ENCODE assay signal across 8 mouse cellular contexts in the genomic region with DNA sequence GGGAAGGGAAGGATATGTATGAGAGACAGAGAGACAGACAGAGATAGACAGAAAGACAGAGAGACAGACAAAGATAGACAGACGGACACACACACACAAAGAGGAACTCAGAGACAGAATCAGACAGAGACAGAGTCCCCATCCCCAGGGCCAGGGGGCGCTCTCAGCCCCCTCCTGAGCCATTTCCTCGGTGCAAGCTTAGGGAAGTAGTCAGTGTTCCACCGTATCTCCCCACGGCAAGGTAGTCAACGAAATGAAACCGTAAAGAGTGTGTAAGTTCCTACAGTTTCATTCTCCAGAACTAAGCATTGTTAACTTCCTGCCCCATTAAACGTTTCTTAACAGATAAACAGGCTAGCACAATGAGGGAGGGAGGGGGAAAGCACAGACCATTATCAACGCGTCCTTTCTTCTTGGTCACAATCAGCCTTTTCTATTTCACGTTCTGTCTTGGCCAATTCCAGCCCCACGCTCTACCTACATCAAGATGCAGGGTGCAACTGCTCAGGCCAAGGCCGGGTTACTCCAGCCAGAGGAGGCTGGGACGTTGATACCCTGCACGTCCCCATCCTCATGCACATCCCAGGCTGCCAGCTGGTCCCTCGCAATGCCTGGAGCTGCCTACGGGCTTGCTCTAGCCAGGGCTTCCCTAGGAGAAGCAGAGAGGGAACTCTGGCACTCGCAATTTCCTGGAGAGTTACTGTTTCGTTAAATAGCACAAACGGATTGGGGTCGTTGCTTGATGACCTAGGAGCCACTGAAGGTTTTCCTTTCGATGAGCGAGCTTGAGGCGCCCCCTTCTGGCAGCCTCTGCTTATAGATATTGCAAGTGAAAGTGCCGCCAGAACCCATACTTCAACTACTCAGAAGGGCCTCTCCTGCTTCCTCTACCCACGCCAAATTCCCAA. TPM values are rescaled to one million over a fixed set of nuclear protein-coding genes. Genes with fewer than 3 reads are reported as not detected.
DNase-seq lines count a peak whose midpoint lies in the region; ATAC-seq and TF ChIP-seq lines count a peak whose summit lies in the region.

No protein-coding gene starts in this region.

- H3K27me3 ChIP-seq in erythroblast, embryonic 14.5 days (ENCODE audit: control insufficient read depth): peaks cover 3% of the 10 kb centered on the region
- H3K27me3 ChIP-seq in heart, embryonic 13.5 days (replicated peaks): no peaks in the 10 kb centered on the region
- no peaks in the 10 kb centered on the region for H3K27me3 ChIP-seq in kidney, postnatal 0 days (ENCODE audit: insufficient read depth, low read length)
- 0 out of 2 replicates have a peak, but pooled peaks cover 4% of the 10 kb centered on the region for H3K27me3 ChIP-seq in liver, embryonic 12.5 days (replicated peaks)
- H3K27me3 ChIP-seq in splenic B cell, adult 2 months (ENCODE audit: control insufficient read depth, insufficient read depth, low read length, poor library complexity, severe bottlenecking): no peaks in the 10 kb centered on the region

- 5% methylated on average over 26 of the region's 26 CpGs for WGBS in heart, embryonic 13.5 days
- WGBS in kidney, postnatal 0 days: 5% methylated on average over 26 of the region's 26 CpGs
- 2% methylated on average over 26 of the region's 26 CpGs for WGBS in liver, embryonic 12.5 days (ENCODE audit: insufficient replicate concordance)

- no peaks in the 10 kb centered on the region for H3K9me3 ChIP-seq in erythroblast, embryonic 14.5 days (ENCODE audit: control insufficient read depth, low read length)
- no peaks in the 10 kb centered on the region for H3K9me3 ChIP-seq in heart, embryonic 13.5 days
- H3K9me3 ChIP-seq in kidney, postnatal 0 days (replicated peaks; ENCODE audit: low read length): no peaks in the 10 kb centered on the region
- H3K9me3 ChIP-seq in liver, embryonic 12.5 days (replicated peaks): no peaks in the 10 kb centered on the region

- H3K36me3 ChIP-seq in erythroblast, embryonic 14.5 days (ENCODE audit: control insufficient read depth): no peaks in the 10 kb centered on the region
- no peaks in the 10 kb centered on the region for H3K36me3 ChIP-seq in heart, embryonic 13.5 days
- H3K36me3 ChIP-seq in kidney, postnatal 0 days (ENCODE audit: insufficient read depth, low read length): no peaks in the 10 kb centered on the region
- H3K36me3 ChIP-seq in liver, embryonic 12.5 days: no peaks in the 10 kb centered on the region
- H3K36me3 ChIP-seq in splenic B cell, adult 2 months (ENCODE audit: control insufficient read depth, insufficient read depth, low read length, poor library complexity, severe bottlenecking): no peaks in the 10 kb centered on the region

- no peak overlapping the region for H3K27ac ChIP-seq in heart, embryonic 13.5 days (replicated peaks)
- H3K27ac ChIP-seq in kidney, postnatal 0 days: no peak overlapping the region
- H3K27ac ChIP-seq in liver, embryonic 12.5 days: no peak overlapping the region

- peak; percentile 79 for TF ChIP-seq CTCF in kidney, postnatal 0 days (IDR thresholded peaks at IDR 0.05; ENCODE audit: low read depth)

- ATAC-seq in CD4-positive, CD25-positive, alpha-beta regulatory T cell, adult 4 months: peak; percentile 87
- peak; percentile 25; the same call in 1 of the 2 replicates for ATAC-seq in heart, embryonic 13.5 days (ENCODE audit: extremely low read depth, insufficient number of reproducible peaks, low FRiP score, low TSS enrichment)
- ATAC-seq in kidney, postnatal 0 days (replicated peaks; ENCODE audit: low FRiP score, low read depth): no peak; the same call in 1 of the 2 replicates
- ATAC-seq in liver, embryonic 12.5 days: peak; percentile 70

- peak overlapping the region; percentile 72 for H3K9ac ChIP-seq in heart, embryonic 13.5 days
- peak overlapping the region; percentile 40; the same call in 1 of the 2 replicates for H3K9ac ChIP-seq in kidney, postnatal 0 days (ENCODE audit: low read depth, low read length)
- peak overlapping the region; percentile 61 for H3K9ac ChIP-seq in liver, embryonic 12.5 days

- H3K4me3 ChIP-seq in erythroblast, embryonic 14.5 days (replicated peaks): peak overlapping the region; percentile 59
- peak overlapping the region; percentile 55 for H3K4me3 ChIP-seq in heart, embryonic 13.5 days
- H3K4me3 ChIP-seq in kidney, postnatal 0 days (replicated peaks; ENCODE audit: low read depth, low read length): peak overlapping the region; percentile 44
- peak overlapping the region; percentile 62 for H3K4me3 ChIP-seq in liver, embryonic 12.5 days

- H3K4me2 ChIP-seq in heart, embryonic 13.5 days: peak overlapping the region; percentile 93
- peak overlapping the region; percentile 89 for H3K4me2 ChIP-seq in kidney, postnatal 0 days (ENCODE audit: low read length)
- peak overlapping the region; percentile 95 for H3K4me2 ChIP-seq in liver, embryonic 12.5 days

- peak; percentile 32 for DNase-seq in brain, embryonic 18.5 days (ENCODE audit: low read depth, low spot score)
- peak; percentile 87 for DNase-seq in kidney, postnatal 0 days (ENCODE audit: low spot score)
- DNase-seq in naive thymus-derived CD4-positive, alpha-beta T cell, adult 2 months (ENCODE audit: low read depth): peak; percentile 93
- DNase-seq in splenic B cell, adult 2 months (ENCODE audit: low read depth, low spot score): peak; percentile 91

- H3K4me1 ChIP-seq in erythroblast, embryonic 14.5 days (ENCODE audit: control insufficient read depth): peaks cover 10% of the 10 kb centered on the region
- H3K4me1 ChIP-seq in heart, embryonic 13.5 days: peaks cover 9% of the 10 kb centered on the region
- 0 out of 2 replicates have a peak, but pooled peaks cover 6% of the 10 kb centered on the region for H3K4me1 ChIP-seq in kidney, postnatal 0 days (replicated peaks; ENCODE audit: insufficient read depth, low read length)
- peaks cover 13% of the 10 kb centered on the region for H3K4me1 ChIP-seq in liver, embryonic 12.5 days

RNA-seq across cellular contexts. Expression of a gene that starts 20.6 kb away (rescaled TPM):
- polyA plus RNA-seq in CD4-positive, CD25-positive, alpha-beta regulatory T cell, adult 4 months (2017; shearing (Covaris generic)): 10 to 100 TPM; 21.4 to 28.3 TPM
- polyA plus RNA-seq in erythroblast, embryonic 14.5 days (2012): 0.01 and 0.02 TPM in 2 replicates
- 7.1 and 7.3 TPM in 2 replicates for polyA plus RNA-seq in heart, embryonic 13.5 days (2015; fragmentation: Nextera tagmentation; extraction: Ambion mirVana)
- 12.6 and 14.5 TPM in 2 replicates for polyA plus RNA-seq in kidney, postnatal 0 days (2015; fragmentation: Nextera tagmentation; extraction: Ambion mirVana)
- 5.8 and 6.0 TPM in 2 replicates for polyA plus RNA-seq in liver, embryonic 12.5 days (2016; fragmentation: Nextera tagmentation; extraction: Ambion mirVana)

RNA-seq across cellular contexts. Expression of a gene that starts 36.2 kb away (rescaled TPM):
- 1 to 10 TPM; 4.5 to 7.3 TPM for polyA plus RNA-seq in CD4-positive, CD25-positive, alpha-beta regulatory T cell, adult 4 months (2017; shearing (Covaris generic))
- not detected in 2 replicates for polyA plus RNA-seq in erythroblast, embryonic 14.5 days (2012)
- polyA plus RNA-seq in heart, embryonic 13.5 days (2015; fragmentation: Nextera tagmentation; extraction: Ambion mirVana): 0.80 and 1.4 TPM in 2 replicates
- 5.2 and 5.8 TPM in 2 replicates for polyA plus RNA-seq in kidney, postnatal 0 days (2015; fragmentation: Nextera tagmentation; extraction: Ambion mirVana)
- 2.2 and 2.3 TPM in 2 replicates for polyA plus RNA-seq in liver, embryonic 12.5 days (2016; fragmentation: Nextera tagmentation; extraction: Ambion mirVana)

RNA-seq across cellular contexts. Expression of a gene that starts 36.3 kb away (rescaled TPM):
- 10 to 100 TPM; 80.6 to 94.4 TPM for polyA plus RNA-seq in CD4-positive, CD25-positive, alpha-beta regulatory T cell, adult 4 months (2017; shearing (Covaris generic))
- polyA plus RNA-seq in erythroblast, embryonic 14.5 days (2012): 0.29 and 0.39 TPM in 2 replicates
- polyA plus RNA-seq in heart, embryonic 13.5 days (2015; fragmentation: Nextera tagmentation; extraction: Ambion mirVana): 71.5 and 73.8 TPM in 2 replicates
- 87.8 and 91.8 TPM in 2 replicates for polyA plus RNA-seq in kidney, postnatal 0 days (2015; fragmentation: Nextera tagmentation; extraction: Ambion mirVana)
- polyA plus RNA-seq in liver, embryonic 12.5 days (2016; fragmentation: Nextera tagmentation; extraction: Ambion mirVana): 47.5 and 48.8 TPM in 2 replicates

RNA-seq across cellular contexts. Expression of a gene that starts 53.5 kb away (rescaled TPM):
- polyA plus RNA-seq in CD4-positive, CD25-positive, alpha-beta regulatory T cell, adult 4 months (2017; shearing (Covaris generic)): not detected
- polyA plus RNA-seq in erythroblast, embryonic 14.5 days (2012): 0.08 TPM in 1 of 2 replicates, not detected in the other
- 18.2 and 18.4 TPM in 2 replicates for polyA plus RNA-seq in heart, embryonic 13.5 days (2015; fragmentation: Nextera tagmentation; extraction: Ambion mirVana)
- 439 and 476 TPM in 2 replicates for polyA plus RNA-seq in kidney, postnatal 0 days (2015; fragmentation: Nextera tagmentation; extraction: Ambion mirVana)
- polyA plus RNA-seq in liver, embryonic 12.5 days (2016; fragmentation: Nextera tagmentation; extraction: Ambion mirVana): 0.21 and 0.36 TPM in 2 replicates

Comparison
In these comparisons a context has a peak if more than half of its experiments do, and no peak if none do; other contexts are left out.
1. DNase-seq: peak in every context shown above with its lines; median percentile 93 in naive thymus-derived CD4-positive, alpha-beta T cell, adult 2 months; 91 in splenic B cell, adult 2 months; 87 in kidney, postnatal 0 days; 32 in brain, embryonic 18.5 days.
2. RNA of a gene that starts 36.3 kb away (polyA plus RNA-seq): 80.6 to 94.4 TPM in CD4-positive, CD25-positive, alpha-beta regulatory T cell, adult 4 months, 87.8 to 91.8 TPM in kidney, postnatal 0 days, 71.5 to 73.8 TPM in heart, embryonic 13.5 days and 47.5 to 48.8 TPM in liver, embryonic 12.5 days; 0.29 to 0.39 TPM in erythroblast, embryonic 14.5 days; every median in the first group is over 10 times any median in the second.
3. Peak in every context shown above with its lines, with median percentiles within 50 percentile points of each other: H3K4me3 ChIP-seq, H3K4me2 ChIP-seq and H3K9ac ChIP-seq.